Mouse (Mus musculus) cerebellum, adult 2 months (tissue): ENCODE results near the gene Gcnt2.

Source experiments
- CTCF ChIP-seq: fragments of 200-500 bp; IDR thresholded peaks from 2 replicates; pipeline ENCODE4 v1.5.1; 2011; ENCODE audit warnings: low read depth, mild to moderate bottlenecking, control low read depth, low read length, moderate library complexity, borderline replicate concordance; ENCODE audit not compliant: insufficient read depth
- POLR2A ChIP-seq: fragments of 200-500 bp; IDR thresholded peaks from 2 replicates; pipeline ENCODE4 v1.6.1; 2011; ENCODE audit warnings: low read length, control low read depth, borderline replicate concordance; ENCODE audit not compliant: insufficient read depth

DNA sequence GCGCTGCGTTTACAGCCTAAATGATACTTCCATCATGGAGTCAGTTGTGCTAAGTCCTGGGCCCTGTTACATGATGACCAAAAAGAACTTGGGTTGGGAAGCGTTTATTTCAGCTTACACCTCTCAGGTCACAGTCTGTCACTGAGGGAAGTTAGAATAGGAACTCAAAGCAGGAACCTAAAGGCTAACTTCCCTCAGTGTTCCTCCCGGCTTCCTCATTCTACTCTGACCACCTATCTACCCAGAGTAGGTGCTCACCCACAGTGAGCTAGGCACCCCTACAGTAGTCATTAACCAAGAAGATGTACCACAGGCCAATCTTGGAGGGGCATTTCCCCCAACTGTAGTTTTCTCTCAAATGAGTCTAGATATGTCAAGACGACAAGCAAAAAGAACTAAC is 15.4 kb upstream of the Gcnt2 start:
- TF ChIP-seq CTCF (no peak), POLR2A (no peak)
